Mouse (Mus musculus): ENCODE measurements around the gene H2afy. TPM values are rescaled to one million over a fixed set of nuclear protein-coding genes. Genes with fewer than 3 reads are reported as not detected.

Gene H2afy
- polyA plus RNA-seq, 1 experiment, result 316 TPM

DNA sequence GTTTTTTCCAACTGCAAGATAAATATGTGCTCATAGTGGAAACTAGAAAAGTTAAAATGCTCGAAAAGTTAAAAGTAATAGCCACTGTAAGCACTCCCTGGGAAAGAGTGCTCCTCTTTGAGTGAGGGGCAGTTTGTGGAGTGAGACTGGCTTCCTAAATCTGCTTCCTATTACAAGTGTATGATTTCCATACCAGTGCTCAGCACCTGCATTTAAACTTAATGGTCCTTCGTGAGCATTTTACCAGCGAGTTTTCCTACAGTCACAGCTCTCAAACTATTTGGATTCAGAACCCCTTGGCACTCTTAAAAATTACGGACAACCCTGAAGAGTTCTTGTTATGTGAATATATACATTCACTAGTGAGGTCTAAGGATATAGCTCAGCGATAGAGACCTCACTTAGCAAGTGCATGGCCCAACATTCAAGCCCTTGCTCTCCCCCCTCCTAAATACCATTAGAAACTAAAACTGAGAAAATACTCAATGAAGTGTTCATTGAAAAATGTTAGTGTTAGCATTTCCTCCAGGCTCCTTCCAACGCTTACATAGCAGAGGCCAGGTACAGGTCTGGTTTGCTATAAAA is 3.1 kb upstream of the H2afy start:
- DNase-seq, result no peak
- H3K27ac ChIP-seq (ENCODE audit: control insufficient read depth, insufficient read depth, low read length), result no peak overlapping the region
- 74% methylated on average over 6 of the region's 6 CpGs for WGBS
- no peaks in the 10 kb centered on the region for H3K27me3 ChIP-seq (ENCODE audit: control insufficient read depth, insufficient read depth, low read length)
- TF ChIP-seq CTCF (IDR thresholded peaks at IDR 0.05; ENCODE audit: borderline replicate concordance, control insufficient read depth, extremely low read depth, insufficient read depth, low read length, poor library complexity) (no peak), POLR2A (IDR thresholded peaks at IDR 0.05; ENCODE audit: control insufficient read depth, extremely low read depth, insufficient read depth, low read length, poor library complexity) (no peak)
- H3K4me1 ChIP-seq (replicated peaks; ENCODE audit: control insufficient read depth, insufficient read depth, low read length), result peaks cover 14% of the 10 kb centered on the region
- no peaks in the 10 kb centered on the region for H3K36me3 ChIP-seq (ENCODE audit: control insufficient read depth, insufficient read depth, low read length)
- H3K4me3 ChIP-seq (ENCODE audit: control insufficient read depth, insufficient read depth, low read length), result no peak overlapping the region

GRCm38 (mm10) chr13:56135231-56136052 is 719 bp downstream of the H2afy start:
- peak overlapping the region; percentile 37 for H3K27ac ChIP-seq (ENCODE audit: control insufficient read depth, insufficient read depth, low read length)
- H3K27me3 ChIP-seq (ENCODE audit: control insufficient read depth, insufficient read depth, low read length), result no peaks in the 10 kb centered on the region
- peak overlapping the region; percentile 90 for H3K4me3 ChIP-seq (ENCODE audit: control insufficient read depth, insufficient read depth, low read length)
- DNase-seq, result peak; percentile 88
- H3K36me3 ChIP-seq (ENCODE audit: control insufficient read depth, insufficient read depth, low read length), result no peaks in the 10 kb centered on the region
- WGBS, result 3% methylated on average over 89 of the region's 89 CpGs
- TF ChIP-seq POLR2A (IDR thresholded peaks at IDR 0.05; ENCODE audit: control insufficient read depth, extremely low read depth, insufficient read depth, low read length, poor library complexity) (peak; percentile 79), CTCF (IDR thresholded peaks at IDR 0.05; ENCODE audit: borderline replicate concordance, control insufficient read depth, extremely low read depth, insufficient read depth, low read length, poor library complexity) (0 out of 2 replicates have a peak, but pooled peaks have one; percentile 15)
- peaks cover 34% of the 10 kb centered on the region for H3K4me1 ChIP-seq (replicated peaks; ENCODE audit: control insufficient read depth, insufficient read depth, low read length)

DNA sequence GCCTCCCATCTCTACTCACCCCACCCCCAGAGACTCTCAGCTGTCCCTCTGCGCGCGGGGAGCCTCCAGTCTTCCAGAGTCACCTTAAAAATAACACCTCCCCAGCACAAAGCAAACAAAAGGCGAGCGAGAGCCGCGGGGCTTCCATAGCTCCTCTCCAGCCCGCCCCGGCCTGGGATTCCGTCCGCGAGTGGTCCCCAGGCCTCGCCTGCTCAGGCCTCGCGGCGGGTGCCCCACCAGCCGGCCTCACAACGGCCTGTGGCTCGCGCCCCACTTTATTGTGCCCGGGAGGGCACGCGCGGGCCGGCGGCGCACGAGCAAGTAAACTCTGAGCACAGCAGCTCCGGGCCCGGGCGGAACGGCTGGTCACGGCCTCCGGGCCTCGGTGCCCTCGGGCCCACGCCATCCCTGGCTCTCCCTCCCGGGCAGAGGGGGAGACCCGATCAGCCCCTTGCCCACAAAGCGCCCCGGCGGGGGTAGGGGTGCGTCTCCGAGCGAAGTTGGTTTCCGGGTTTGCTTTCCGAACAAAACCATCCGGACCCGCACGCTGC is 1.5 kb downstream of the H2afy start:
- DNase-seq, result peak; percentile 61
- 0% methylated on average over 49 of the region's 50 CpGs for WGBS
- 0 out of 2 replicates have a peak, but pooled peaks have one; percentile 27 for TF ChIP-seq POLR2A (IDR thresholded peaks at IDR 0.05; ENCODE audit: control insufficient read depth, extremely low read depth, insufficient read depth, low read length, poor library complexity)
- TF ChIP-seq CTCF (IDR thresholded peaks at IDR 0.05; ENCODE audit: borderline replicate concordance, control insufficient read depth, extremely low read depth, insufficient read depth, low read length, poor library complexity), result no peak

GRCm38 (mm10) chr13:56134031-56134430 is 2.1 kb downstream of the H2afy start:
- H3K4me1 ChIP-seq (replicated peaks; ENCODE audit: control insufficient read depth, insufficient read depth, low read length), result peaks cover 44% of the 10 kb centered on the region
- DNase-seq, result peak; percentile 23
- TF ChIP-seq CTCF (IDR thresholded peaks at IDR 0.05; ENCODE audit: borderline replicate concordance, control insufficient read depth, extremely low read depth, insufficient read depth, low read length, poor library complexity) (no peak), POLR2A (IDR thresholded peaks at IDR 0.05; ENCODE audit: control insufficient read depth, extremely low read depth, insufficient read depth, low read length, poor library complexity) (no peak)
- H3K36me3 ChIP-seq (ENCODE audit: control insufficient read depth, insufficient read depth, low read length), result no peaks in the 10 kb centered on the region
- 2% methylated on average over 5 of the region's 5 CpGs for WGBS
- no peak overlapping the region for H3K27ac ChIP-seq (ENCODE audit: control insufficient read depth, insufficient read depth, low read length)
- H3K27me3 ChIP-seq (ENCODE audit: control insufficient read depth, insufficient read depth, low read length), result no peaks in the 10 kb centered on the region
- peak overlapping the region; percentile 90; the same call in 1 of the 2 replicates for H3K4me3 ChIP-seq (ENCODE audit: control insufficient read depth, insufficient read depth, low read length)

More for the DNA sequence above, 1.5 kb downstream of the H2afy start:
- H3K4me3 ChIP-seq (ENCODE audit: control insufficient read depth, insufficient read depth, low read length), result peak overlapping the region; percentile 90
- H3K36me3 ChIP-seq (ENCODE audit: control insufficient read depth, insufficient read depth, low read length), result no peaks in the 10 kb centered on the region
- peaks cover 42% of the 10 kb centered on the region for H3K4me1 ChIP-seq (replicated peaks; ENCODE audit: control insufficient read depth, insufficient read depth, low read length)
- peak overlapping the region; percentile 37 for H3K27ac ChIP-seq (ENCODE audit: control insufficient read depth, insufficient read depth, low read length)
- H3K27me3 ChIP-seq (ENCODE audit: control insufficient read depth, insufficient read depth, low read length), result no peaks in the 10 kb centered on the region

- H3K27ac ChIP-seq (ENCODE audit: control insufficient read depth, insufficient read depth, low read length), result no peak overlapping the region
- DNase-seq, result no peak
- no peaks in the 10 kb centered on the region for H3K27me3 ChIP-seq (ENCODE audit: control insufficient read depth, insufficient read depth, low read length)
- peaks cover 44% of the 10 kb centered on the region for H3K4me1 ChIP-seq (replicated peaks; ENCODE audit: control insufficient read depth, insufficient read depth, low read length)
- 16% methylated on average over 7 of the region's 7 CpGs for WGBS
- no peak for TF ChIP-seq CTCF (IDR thresholded peaks at IDR 0.05; ENCODE audit: borderline replicate concordance, control insufficient read depth, extremely low read depth, insufficient read depth, low read length, poor library complexity)
- no peak for TF ChIP-seq POLR2A (IDR thresholded peaks at IDR 0.05; ENCODE audit: control insufficient read depth, extremely low read depth, insufficient read depth, low read length, poor library complexity)
- no peak overlapping the region for H3K4me3 ChIP-seq (ENCODE audit: control insufficient read depth, insufficient read depth, low read length)
- peaks cover 4% of the 10 kb centered on the region for H3K36me3 ChIP-seq (ENCODE audit: control insufficient read depth, insufficient read depth, low read length)
These were observed 3.2 kb downstream of the H2afy start for GRCm38 (mm10) chr13:56132941-56133340.

- Histone ChIP-seq H3K27ac (ENCODE audit: control insufficient read depth, insufficient read depth, low read length) (peak overlapping the region; percentile 24; the same call in 1 of the 2 replicates), H3K4me3 (ENCODE audit: control insufficient read depth, insufficient read depth, low read length) (peak overlapping the region; percentile 15; the same call in 1 of the 2 replicates), H3K36me3 (ENCODE audit: control insufficient read depth, insufficient read depth, low read length) (peaks cover 9% of the 10 kb centered on the region), H3K4me1 (replicated peaks; ENCODE audit: control insufficient read depth, insufficient read depth, low read length) (peaks cover 44% of the 10 kb centered on the region), H3K27me3 (ENCODE audit: control insufficient read depth, insufficient read depth, low read length) (no peaks in the 10 kb centered on the region)
- 12% methylated on average over 11 of the region's 11 CpGs for WGBS
- DNase-seq, result peak; percentile 63
- no peak for TF ChIP-seq CTCF (IDR thresholded peaks at IDR 0.05; ENCODE audit: borderline replicate concordance, control insufficient read depth, extremely low read depth, insufficient read depth, low read length, poor library complexity)
- TF ChIP-seq POLR2A (IDR thresholded peaks at IDR 0.05; ENCODE audit: control insufficient read depth, extremely low read depth, insufficient read depth, low read length, poor library complexity), result 0 out of 2 replicates have a peak, but pooled peaks have one; percentile 30
These were observed 3.7 kb downstream of the H2afy start for GRCm38 (mm10) chr13:56132326-56132936.

All from thymus, adult 2 months (tissue).